Mouse (Mus musculus): ENCODE results near the gene Piezo1. TPM values are rescaled to one million over a fixed set of nuclear protein-coding genes. Genes with fewer than 3 reads are reported as not detected.
A peak's percentile ranks its signal among the peaks of the same experiment; 100 is the strongest.

The Piezo1 gene
- total RNA-seq, 2 experiments from 2014 or later = 27.4 to 30.0 TPM

DNA sequence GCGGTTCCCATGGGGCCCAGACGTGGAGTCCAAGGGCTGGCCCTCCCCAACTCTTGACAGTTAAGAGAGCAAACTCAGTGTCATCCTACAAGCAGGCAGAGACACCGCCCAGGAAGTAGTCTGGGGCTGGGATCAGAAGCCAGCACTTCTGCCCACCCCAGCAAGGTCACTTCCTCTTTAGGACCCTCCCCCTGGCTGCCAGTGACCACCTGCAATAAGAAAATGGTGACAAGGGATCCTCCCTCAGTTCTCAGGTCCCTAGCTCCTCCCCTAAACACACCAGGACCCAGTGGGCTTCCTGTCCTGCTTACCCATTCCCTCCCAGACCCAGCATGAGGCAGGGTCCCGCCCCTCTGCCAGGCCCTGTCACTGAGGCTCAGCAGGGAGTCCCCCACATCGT, 3.3 kb downstream of the Piezo1 start:
- peak; percentile 77 for ATAC-seq (ENCODE audit: poor library complexity, severe bottlenecking)

DNA sequence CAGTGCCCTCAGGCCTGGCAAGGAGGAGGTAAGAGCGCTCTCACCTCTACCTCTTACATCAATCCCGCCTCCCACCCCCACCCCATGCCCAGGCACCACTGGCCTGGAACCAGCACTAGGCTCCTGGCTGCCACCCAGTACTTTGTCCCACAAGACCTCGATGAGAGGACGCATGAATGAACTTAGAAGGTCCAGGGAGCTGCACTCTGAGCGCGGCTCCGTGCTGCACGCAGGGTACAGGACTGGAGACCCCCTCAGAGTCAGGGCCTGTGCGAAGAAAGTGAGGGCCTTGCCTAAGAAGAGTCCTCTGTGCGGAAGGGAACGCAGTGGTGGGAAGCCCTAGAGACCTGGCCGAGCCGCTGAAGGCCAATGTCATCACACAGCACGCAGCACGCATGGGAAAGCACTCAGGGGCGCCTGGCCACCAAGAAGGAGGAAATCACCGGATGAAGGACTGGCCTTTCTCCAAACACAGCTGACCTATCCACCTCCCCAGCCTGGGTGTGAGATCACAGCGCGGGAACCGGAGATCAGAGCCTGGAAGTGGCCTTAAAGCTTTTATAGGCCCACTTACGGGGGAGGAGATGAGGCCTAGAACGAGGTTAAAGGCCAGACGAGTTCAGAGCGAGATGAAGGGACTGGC, 4.2 kb downstream of the Piezo1 start:
- ATAC-seq (ENCODE audit: poor library complexity, severe bottlenecking) = no peak

DNA sequence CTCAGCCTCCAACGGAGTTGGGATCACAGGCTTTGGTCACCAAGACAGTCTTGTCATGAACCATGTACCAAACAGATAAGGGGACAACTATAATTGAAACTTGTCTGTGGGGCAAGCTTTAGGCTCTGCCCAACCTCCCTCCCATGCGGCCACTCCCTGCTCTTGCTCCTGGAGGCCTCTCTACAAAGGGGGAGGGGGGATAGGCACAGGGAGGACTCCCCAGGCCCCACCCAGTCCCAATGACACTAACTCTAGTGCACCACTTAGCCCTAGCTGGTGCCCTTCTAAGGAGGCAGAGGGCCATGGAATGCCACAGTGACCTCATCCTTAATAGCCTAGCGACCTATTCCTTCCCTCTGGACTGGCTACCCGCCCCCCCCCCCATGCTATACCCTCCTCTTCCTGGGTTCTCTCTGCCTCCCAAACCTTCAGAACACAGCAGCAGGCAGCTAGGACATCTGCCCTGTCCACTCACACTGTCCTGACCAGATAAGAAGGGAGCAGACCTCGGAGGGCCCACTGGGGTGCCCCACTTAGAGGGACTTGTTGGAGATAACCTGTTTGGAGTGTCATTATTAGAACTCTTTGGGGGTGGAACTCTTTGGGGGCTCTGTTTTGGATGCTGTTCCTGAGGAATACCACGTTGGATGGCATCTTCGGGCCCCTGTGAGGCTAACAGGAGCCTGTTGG, 4.9 kb downstream of the Piezo1 start:
- ATAC-seq (ENCODE audit: poor library complexity, severe bottlenecking) = no peak

DNA sequence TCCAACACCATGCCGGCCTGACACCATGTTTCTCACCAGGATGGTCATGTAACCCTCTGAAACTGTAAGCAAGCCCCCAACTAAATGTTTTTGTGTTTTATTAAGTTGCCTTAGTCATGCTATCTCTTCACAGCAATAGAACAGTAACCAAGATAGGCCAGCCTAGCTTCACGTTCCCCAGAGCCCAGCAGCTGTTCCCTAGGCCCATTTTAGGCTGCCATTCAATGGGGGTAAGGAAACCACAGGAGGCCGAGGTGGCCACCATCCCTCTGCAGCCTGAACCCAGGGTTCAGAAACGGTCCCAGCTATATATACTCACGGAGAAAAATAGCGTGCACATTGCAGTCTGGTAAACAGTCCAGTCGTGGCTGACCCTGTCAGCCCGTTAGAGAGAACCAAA, 7.0 kb downstream of the Piezo1 start:
- no peak for ATAC-seq (ENCODE audit: poor library complexity, severe bottlenecking)

DNA sequence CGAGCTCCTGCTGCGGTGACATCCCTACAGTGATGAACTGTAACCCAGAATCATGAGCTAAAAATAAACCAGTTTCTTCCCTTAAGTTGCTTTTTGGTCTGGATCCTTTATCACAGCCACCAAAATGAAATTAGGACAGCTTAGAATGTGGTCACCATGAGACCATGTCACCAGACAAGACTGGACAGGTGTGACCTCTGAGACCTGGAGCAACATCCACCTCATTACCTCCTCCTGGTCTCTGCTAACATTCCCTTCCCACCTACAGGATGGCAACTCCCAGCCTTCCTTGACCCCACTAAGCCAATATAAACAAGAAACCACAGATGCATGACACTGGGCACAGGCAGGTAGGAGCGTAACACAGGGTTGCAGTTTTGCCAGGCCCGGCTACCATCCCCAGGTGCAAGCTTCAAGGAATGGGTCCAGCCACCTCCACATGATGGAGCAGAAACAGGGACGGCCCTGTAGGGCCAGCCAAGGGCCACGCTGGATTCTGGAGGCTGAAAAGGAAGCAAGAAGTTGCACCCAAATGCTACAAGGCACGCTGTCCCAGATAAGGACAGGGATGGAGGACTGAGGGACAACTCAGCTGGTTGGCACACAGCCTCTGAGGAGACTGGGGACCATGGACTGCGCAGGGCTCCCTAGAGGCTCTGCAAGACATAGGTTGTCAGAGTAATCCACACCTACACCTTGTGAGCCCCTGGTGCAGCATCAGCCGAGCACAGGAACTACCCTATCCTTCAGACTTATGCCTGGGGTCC, 12.6 kb downstream of the Piezo1 start:
- no peak for ATAC-seq (ENCODE audit: poor library complexity, severe bottlenecking)

DNA sequence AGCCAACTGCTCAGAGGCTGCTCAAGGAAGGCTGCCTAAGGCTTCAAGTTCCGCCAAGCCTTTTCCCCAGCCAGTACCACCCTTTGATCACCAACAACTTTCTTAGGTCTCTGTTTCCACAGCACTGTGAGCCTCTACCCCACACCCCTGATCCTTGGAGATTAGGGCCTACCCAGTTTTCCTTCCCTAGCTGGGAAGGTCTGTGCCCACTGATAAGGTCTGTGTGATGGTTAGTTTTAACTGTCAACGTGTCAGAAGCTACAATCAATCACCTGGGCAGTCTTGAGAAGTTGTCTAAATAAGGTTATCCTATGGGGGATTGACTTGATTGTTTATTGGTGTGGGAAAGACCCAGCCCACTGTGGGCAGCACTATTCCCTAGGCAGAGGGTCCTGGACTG, 13.3 kb downstream of the Piezo1 start:
- ATAC-seq (ENCODE audit: poor library complexity, severe bottlenecking) = peak; percentile 38; the same call in 1 of the 2 replicates

DNA sequence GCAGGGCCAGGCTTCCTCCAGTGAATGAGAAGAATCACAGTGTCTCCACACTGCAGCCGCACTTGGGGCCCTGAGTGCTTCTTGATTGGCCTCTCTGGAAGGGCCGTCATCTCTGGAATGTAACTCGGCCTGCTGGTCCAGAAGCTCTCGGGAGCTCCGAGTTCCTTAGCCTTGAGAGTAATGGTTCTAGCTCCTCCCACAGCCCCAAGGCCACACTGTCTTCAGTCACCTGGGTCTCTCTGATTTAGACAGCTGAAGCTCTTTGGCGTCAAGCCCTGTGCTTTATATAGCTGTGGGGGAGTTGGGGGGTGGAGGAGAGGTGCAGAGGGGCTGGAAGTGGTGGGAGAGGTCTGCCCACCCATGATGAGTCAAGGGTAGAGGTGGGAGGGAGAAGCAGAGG, 14.1 kb downstream of the Piezo1 start:
- ATAC-seq (ENCODE audit: poor library complexity, severe bottlenecking) = no peak

DNA sequence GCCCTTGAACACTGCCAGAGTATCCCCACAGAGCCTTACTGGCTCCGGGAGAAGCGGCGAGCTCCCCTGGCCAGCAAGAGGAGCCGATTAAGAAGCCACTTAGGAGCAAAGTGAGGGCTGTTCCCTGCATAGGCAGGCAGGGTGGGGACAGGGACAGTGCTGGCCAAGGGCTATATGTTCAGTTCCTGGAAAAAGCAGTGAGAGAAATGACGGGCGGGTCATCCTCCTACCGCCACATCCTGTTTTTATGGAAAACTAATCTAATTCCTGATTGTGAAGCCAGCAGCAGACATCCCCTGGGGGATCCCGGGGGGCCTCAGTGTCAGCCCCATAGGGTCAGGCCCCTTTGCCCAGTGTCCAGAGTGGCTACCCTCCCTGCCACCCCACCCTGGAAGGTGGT, 19.8 kb downstream of the Piezo1 start:
- ATAC-seq (ENCODE audit: poor library complexity, severe bottlenecking) = no peak

DNA sequence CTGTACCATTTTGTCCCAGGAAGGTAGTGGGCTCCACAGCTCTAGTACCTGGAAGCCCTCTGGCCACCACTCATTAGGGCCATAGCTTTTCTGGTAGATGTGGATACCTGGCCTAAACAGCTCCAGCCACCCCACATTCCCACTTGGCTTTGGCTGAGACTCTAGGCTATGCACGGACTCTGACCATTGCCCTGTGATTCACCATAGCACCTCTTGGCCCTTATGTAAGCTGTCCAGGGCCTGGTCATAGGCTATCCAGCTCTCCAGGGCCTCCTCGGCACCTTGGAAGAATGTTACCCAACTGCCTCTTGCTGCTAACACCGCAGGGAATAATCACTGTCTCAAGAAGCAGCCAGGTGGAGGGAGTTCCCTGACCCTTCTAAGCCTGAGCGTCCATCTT, 22.0 kb downstream of the Piezo1 start:
- no peak for ATAC-seq (ENCODE audit: poor library complexity, severe bottlenecking)

DNA sequence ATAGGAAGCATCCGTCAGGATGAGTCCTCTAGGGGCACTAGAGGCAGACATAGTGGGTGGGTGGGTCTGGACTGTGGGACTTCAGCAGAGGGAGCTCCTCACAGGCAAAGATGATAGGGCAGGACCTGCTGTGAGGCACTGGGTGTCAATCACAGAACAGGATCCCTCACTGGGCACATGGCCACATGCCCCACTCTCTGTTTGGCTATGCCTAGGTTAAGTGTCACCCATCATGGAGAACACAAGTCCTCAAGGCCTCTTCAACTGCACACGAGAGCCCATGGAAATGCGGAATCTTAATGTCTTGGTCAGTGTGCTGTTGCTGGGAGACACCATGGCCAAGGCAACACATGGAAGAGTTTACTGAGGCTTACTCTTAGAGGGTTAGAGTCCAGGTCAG, 23.2 kb downstream of the Piezo1 start:
- no peak for ATAC-seq (ENCODE audit: poor library complexity, severe bottlenecking)

DNA sequence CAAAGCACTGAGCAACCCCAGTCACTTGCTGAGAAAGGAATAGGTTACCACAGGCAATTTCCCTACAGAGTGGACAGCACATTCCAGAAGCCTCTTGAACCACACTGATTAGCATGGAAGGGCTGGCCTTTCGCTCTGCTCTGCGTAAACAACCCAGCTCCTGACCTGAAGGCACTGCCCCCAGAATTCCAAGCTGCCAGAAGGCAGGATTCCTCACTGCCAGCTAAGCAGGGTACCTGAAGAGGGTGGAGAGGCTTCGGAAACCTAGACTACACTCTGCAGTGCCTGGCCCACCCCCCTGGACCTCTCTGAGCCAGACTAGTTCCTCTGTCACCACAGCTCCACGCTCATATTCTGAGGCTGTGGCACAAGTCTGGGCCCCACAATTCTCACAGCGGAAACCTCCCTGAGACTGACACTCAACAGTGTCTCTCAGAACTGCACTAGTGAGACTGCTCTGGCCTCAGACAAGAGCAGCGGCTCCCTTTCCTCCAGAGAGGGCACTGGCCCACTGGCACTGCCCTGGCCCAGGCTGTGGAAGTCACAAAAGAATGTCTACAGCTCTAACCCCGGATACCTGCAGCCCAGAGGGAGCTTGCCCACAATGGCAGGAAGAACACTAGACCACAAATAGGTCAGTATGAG, 24.5 kb downstream of the Piezo1 start:
- ATAC-seq (ENCODE audit: poor library complexity, severe bottlenecking) = no peak

DNA sequence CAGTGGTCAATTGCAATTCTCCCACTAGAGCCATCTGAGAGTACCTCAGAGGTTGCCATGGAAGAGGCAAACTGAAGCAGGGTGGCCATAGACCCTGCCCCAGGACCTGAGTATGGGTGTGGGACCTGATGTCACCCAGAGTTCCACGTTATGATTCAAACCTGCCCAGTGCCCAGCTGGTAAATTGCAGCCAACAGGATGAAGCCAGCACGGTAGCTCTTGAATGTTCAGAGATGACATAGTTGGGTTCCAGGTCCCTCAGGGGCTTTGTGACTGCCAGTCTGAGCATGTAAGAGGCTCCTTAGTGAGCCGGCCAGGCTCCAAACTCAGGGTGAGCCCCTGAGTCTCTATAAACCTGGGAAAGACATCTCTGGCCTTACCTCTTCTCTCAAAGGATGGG, 25.0 kb downstream of the Piezo1 start:
- no peak for ATAC-seq (ENCODE audit: poor library complexity, severe bottlenecking)

DNA sequence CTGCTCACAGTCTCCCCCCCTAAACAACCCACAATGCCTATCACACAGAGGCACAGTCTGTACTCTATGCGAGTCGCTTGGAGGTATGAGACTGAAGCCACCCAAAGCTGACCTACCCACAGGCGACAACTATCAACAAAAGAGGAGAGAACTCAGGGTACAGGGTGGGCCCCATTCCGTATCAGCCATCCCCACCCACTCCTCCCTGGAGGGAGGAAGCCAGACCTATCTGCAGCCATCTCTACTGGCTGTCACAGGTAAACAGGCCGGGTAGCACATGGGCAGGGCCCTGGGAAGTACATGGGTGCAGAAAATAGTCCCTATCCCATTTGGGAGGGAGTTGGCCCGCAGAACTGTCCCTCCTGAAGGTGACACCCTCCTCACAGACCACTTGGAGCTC, 26.1 kb downstream of the Piezo1 start:
- no peak for ATAC-seq (ENCODE audit: poor library complexity, severe bottlenecking)

DNA sequence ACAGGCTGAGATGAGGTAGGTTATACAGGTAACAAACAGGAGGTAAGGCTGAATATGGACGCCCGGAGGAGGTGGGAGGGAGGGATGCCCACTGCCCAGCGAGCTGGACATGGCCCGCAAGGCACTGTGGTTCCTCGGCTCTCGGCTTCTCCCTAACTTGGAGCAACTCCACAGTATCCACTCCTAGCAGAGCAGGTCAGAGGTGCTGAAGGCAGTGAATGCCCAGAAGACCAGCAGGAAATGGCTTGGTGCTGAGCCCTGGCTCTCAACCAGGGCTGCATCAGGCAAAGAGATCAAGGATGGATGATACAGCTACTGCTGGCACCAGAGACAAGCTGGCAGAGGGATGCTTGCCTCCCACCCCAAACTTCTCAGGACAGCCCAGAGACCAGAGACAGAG, 26.6 kb downstream of the Piezo1 start:
- no peak for ATAC-seq (ENCODE audit: poor library complexity, severe bottlenecking)

DNA sequence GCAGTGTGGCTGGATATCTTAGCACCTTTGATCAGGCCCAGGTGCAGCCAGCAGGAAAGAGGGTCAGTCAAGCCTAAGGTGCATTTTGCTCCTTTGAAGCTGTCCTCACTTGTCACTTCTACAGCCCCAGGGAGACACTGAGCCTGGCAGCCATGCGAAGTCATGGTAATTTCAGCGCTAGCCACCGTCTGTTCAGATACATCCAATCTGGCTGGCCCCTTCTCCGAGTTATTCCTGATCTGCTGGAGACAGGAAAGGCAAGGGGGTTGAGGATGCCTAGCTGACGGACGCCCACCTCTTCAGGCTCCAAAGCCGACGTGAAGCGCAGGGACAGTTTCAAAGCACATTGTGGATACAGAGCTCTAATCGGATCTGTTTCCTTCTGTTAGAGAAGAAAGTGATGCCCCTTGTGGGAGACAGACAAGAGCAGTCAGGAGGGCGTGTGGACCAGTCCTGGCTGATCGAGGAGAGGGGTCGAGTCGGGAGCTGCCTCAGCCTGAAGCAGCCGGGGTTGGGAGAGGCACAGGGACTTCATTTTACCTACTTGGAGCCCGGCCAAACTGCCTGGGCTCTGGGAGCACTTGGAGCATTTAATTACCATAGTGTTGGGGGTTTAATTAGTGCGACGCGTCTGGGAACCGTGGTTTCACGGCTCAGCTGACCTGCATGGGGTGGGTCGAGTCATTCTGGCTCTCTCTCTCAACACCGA, 27.3 kb downstream of the Piezo1 start:
- no peak for ATAC-seq (ENCODE audit: poor library complexity, severe bottlenecking)

DNA sequence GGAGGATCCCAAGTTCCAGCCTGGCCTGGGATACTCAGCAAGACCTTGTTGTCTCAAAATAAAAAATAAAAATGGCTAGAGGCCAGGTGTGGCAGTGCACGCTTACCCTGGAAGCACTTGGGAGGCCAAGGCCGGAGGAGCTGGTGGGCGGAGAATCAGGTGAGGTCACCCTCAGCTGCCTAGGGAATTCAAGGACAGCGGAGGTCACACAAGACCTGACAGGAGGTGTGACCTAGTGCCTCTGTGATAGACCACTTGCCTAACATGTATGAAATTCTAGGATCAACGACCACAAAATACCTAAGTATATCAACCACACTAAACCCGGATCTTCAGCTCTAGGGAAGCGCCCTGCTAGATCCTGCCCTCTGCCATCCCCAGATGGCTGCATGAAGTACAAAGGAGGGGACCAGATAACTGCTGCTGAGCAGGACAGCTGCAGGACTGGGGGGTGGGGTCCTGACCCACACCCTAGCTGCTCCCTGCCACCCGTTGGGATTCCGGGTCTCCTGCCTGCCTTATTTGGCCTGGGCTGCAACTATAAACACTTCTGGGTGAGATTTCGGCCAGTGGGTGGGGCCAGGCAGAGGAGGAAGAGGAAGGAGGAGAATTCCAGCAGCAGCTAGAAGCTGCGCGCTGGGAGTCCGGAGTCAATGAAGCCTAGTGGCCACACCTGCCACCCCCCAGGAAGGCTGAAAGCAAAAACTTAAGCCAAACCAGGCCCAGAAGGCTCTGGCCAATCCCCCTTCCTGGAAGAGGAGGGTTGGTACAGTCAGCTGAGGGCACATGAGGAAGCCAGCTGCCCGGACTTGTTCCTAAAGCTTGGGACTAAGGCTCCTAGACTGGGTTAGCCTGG, 28.1 kb downstream of the Piezo1 start:
- peak; percentile 35; the same call in 1 of the 2 replicates for ATAC-seq (ENCODE audit: poor library complexity, severe bottlenecking)

DNA sequence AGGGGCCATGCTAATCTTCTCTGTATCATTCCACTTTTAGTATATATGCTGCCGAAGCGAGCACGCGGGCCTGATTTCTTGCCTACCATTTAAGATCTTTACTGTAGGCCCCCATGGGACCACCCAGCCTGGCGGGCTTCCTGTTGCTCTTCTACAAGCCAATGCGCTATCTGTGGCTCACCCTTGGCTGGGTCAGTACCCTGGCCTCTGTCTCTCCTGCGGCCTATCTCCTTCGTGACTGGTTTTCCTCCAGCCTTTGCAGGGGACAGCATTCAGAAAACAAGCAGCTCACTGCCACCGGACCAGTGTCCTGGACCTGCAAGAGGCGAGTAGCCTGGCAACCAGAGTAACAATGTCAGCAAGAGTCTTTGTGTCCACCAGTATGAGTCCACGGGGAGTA, 30.5 kb downstream of the Piezo1 start:
- ATAC-seq (ENCODE audit: poor library complexity, severe bottlenecking) = no peak

DNA sequence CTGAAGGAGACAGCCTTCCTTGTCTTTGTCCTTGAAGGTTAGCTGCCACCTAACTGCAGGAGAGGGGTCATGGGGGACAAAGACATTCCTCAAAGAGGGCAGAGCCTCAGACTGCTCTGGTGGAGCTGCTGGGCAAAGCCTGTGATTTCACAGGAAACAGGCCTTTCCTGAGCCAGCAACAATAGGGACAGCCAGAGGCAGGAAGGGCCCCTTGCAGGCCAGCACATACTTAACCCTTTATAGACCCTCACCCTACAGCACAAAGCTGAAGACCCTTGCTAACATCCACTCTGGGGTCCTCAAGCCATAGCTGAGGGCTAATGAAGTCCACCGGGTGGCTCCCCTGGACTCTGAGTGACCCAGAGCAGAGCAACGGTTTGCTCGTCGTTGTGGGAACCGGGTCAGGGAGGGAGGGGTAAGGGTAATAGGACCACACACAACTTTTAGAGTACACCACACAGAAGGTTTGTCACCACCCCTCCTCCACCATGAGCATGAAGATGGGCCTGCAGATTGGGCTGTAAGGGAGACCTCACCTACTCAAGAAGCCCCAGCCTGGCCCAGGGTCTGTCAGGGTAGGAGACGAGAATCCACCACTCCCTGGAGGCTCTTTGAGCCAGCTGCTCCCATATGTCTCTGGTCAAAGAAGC, 33.5 kb downstream of the Piezo1 start:
- ATAC-seq (ENCODE audit: poor library complexity, severe bottlenecking) = no peak

DNA sequence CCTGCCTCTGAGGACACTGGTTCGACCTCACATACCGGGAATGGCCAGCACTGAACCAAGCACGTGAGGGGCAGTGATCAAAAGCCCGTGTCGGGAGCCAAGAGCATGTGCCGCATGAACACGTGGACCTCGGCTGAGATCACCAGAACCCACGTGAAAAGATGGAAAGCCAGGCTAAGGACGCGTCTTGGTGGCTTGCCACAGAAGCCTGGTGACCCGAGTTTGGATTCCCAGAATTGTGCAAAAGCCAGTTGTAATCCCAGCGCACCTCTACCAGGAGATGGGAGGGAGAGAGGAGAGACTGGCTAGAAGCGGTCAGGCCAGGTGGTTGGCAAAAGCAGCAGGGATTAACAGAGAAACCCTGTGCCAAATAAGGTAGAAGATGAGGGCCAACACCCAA, 35.4 kb downstream of the Piezo1 start:
- ATAC-seq (ENCODE audit: poor library complexity, severe bottlenecking) = no peak

DNA sequence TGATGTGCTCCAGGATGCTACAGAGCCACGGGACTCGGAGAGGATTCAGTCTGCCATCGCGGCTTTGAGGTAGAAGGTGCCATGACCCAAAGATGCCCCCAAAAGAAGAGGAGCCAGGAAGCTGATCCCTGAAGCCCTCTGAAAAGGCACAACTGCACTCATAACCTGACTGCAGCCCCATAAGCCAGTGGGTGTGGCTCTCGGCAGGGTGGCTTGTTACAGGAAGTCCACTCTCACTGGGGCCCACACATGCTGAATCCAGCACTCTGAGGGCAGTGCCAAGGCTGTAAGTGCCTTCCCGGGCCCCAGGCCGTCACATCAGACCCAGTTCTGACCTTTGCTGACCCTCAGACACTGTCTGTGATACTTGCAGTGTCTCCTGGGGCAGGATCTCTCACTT, 38.7 kb downstream of the Piezo1 start:
- no peak for ATAC-seq (ENCODE audit: poor library complexity, severe bottlenecking)

Measured in megakaryocyte, adult 5-6 weeks (primary cell).